Mouse (Mus musculus): ENCODE measurements around the gene Thbs2.

GRCm38 (mm10) chr17:14619038-14619437, 75.0 kb downstream of the Thbs2 start:
- TF ChIP-seq CTCF (IDR thresholded peaks at IDR 0.05; ENCODE audit: control insufficient read depth, insufficient read depth, insufficient read length): no peak
- TF ChIP-seq MYOD1 (IDR thresholded peaks at IDR 0.05; ENCODE audit: control insufficient read depth, insufficient read length, low read depth): no peak
- no peak for TF ChIP-seq MAX (IDR thresholded peaks at IDR 0.05)
- no peak for TF ChIP-seq MYOG (IDR thresholded peaks at IDR 0.05; ENCODE audit: control insufficient read depth, extremely low read depth, insufficient read length)
